Comparison of ENCODE assay signal across 8 mouse cellular contexts in the genomic region with DNA sequence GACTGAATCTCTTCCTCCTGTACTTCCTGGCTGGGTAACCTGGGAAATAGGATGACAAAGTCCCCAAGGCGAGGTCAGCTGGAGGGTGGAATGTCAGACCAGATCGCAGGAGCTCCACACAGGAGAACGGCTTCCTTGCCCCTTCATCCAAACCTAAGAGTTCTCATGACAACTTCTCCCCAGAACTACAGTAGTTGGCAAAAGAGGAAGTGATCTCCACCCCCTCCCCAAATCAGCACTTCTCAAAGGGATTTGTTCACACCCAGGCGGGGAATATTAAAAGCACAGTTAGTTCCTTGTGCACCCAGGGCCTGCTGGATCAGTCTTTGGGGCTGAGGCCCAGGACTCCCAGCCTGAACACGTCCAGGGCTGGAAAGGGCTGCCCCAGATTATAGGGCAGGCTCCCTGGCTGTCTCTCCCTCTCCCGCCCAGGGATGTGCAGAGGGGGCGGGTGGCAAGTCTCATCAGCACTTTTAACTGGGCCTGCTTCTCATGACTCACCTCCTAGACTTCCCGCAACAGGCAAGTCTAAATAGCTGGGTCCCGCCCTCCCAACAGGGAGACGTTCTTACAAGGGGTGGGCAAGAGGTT. TPM values are rescaled to one million over a fixed set of nuclear protein-coding genes. Genes with fewer than 3 reads are reported as not detected.
DNase-seq lines count a peak whose midpoint lies in the region; ATAC-seq lines count a peak whose summit lies in the region.

No protein-coding gene starts in this region.

- no peaks in the 10 kb centered on the region for H3K36me3 ChIP-seq in midbrain, embryonic 11.5 days (ENCODE audit: control insufficient read depth, insufficient read depth, low read length)
- no peaks in the 10 kb centered on the region for H3K36me3 ChIP-seq in midbrain, embryonic 16.5 days (ENCODE audit: control insufficient read depth, insufficient read depth, low read length)
- no peaks in the 10 kb centered on the region; the same call in 1 of the 2 replicates for H3K36me3 ChIP-seq in kidney, embryonic 14.5 days (ENCODE audit: control insufficient read depth, insufficient read depth, low read length)

- H3K4me2 ChIP-seq in midbrain, embryonic 11.5 days = no peak overlapping the region
- H3K4me2 ChIP-seq in midbrain, embryonic 16.5 days (ENCODE audit: low read length) = no peak overlapping the region
- H3K4me2 ChIP-seq in kidney, embryonic 14.5 days (replicated peaks; ENCODE audit: low read depth, low read length) = peak overlapping the region; percentile 50

- 44% methylated on average over 10 of the region's 10 CpGs for WGBS in midbrain, embryonic 11.5 days
- 56% methylated on average over 10 of the region's 10 CpGs for WGBS in midbrain, embryonic 16.5 days
- WGBS in kidney, embryonic 14.5 days = 42% methylated on average over 10 of the region's 10 CpGs

- DNase-seq in midbrain, embryonic 11.5 days (ENCODE audit: low spot score, missing footprints) = no peak
- peak; percentile 60 for DNase-seq in adrenal gland, postnatal 14 days
- peak; percentile 73 to 82 for DNase-seq in heart, adult 18-20 months
- DNase-seq in lung, postnatal 4 days = peak; percentile 49 to 51
- peak; percentile 51 for DNase-seq in testis, postnatal 14 days (ENCODE audit: low spot score)

- H3K4me3 ChIP-seq in midbrain, embryonic 11.5 days (ENCODE audit: low read depth, low read length) = no peak overlapping the region
- H3K4me3 ChIP-seq in midbrain, embryonic 16.5 days (ENCODE audit: low read depth, low read length) = no peak overlapping the region
- H3K4me3 ChIP-seq in kidney, embryonic 14.5 days (ENCODE audit: low read length) = peak overlapping the region; percentile 57; the same call in 1 of the 2 replicates

- no peaks in the 10 kb centered on the region for H3K9me3 ChIP-seq in midbrain, embryonic 11.5 days (ENCODE audit: control insufficient read depth, low read length)
- no peaks in the 10 kb centered on the region for H3K9me3 ChIP-seq in midbrain, embryonic 16.5 days (replicated peaks; ENCODE audit: control insufficient read depth, low read length, poor library complexity, severe bottlenecking)
- no peaks in the 10 kb centered on the region for H3K9me3 ChIP-seq in kidney, embryonic 14.5 days (ENCODE audit: control insufficient read depth, low read length)

- H3K9ac ChIP-seq in midbrain, embryonic 11.5 days (ENCODE audit: low read length) = no peak overlapping the region
- H3K9ac ChIP-seq in midbrain, embryonic 16.5 days (ENCODE audit: low read depth, low read length) = no peak overlapping the region
- peak overlapping the region; percentile 77; the same call in 1 of the 2 replicates for H3K9ac ChIP-seq in kidney, embryonic 14.5 days (ENCODE audit: low read depth, low read length)

- peak; percentile 1; the same call in 1 of the 2 replicates for ATAC-seq in midbrain, embryonic 11.5 days (ENCODE audit: low FRiP score)
- no peak for ATAC-seq in midbrain, embryonic 16.5 days
- 0 out of 2 replicates have a peak, but pooled peaks have one; percentile 1 for ATAC-seq in kidney, embryonic 14.5 days (ENCODE audit: low FRiP score, low TSS enrichment)
- ATAC-seq in inflammation-experienced regulatory T-cells, adult 6 months = no peak

- H3K27ac ChIP-seq in midbrain, embryonic 11.5 days (ENCODE audit: low read depth, low read length) = no peak overlapping the region
- no peak overlapping the region for H3K27ac ChIP-seq in midbrain, embryonic 16.5 days (ENCODE audit: low read length)
- peak overlapping the region; percentile 95; the same call in 1 of the 2 replicates for H3K27ac ChIP-seq in kidney, embryonic 14.5 days (ENCODE audit: low read depth, low read length)

- peaks cover 17% of the 10 kb centered on the region for H3K4me1 ChIP-seq in midbrain, embryonic 11.5 days (ENCODE audit: control insufficient read depth, insufficient read depth, low read length)
- H3K4me1 ChIP-seq in midbrain, embryonic 16.5 days (ENCODE audit: control insufficient read depth, insufficient read depth, low read length) = peaks cover 18% of the 10 kb centered on the region
- peaks cover 16% of the 10 kb centered on the region for H3K4me1 ChIP-seq in kidney, embryonic 14.5 days (ENCODE audit: control insufficient read depth, insufficient read depth, low read length)

- peaks cover 26% of the 10 kb centered on the region for H3K27me3 ChIP-seq in midbrain, embryonic 11.5 days (ENCODE audit: control insufficient read depth, insufficient read depth, low read length)
- H3K27me3 ChIP-seq in midbrain, embryonic 16.5 days (ENCODE audit: control insufficient read depth, insufficient read depth, low read depth, low read length) = peaks cover 16% of the 10 kb centered on the region
- no peaks in the 10 kb centered on the region for H3K27me3 ChIP-seq in kidney, embryonic 14.5 days (ENCODE audit: control insufficient read depth, insufficient read depth, low read length)

RNA-seq across cellular contexts. Expression of a gene that starts 1.4 kb away (rescaled TPM):
- polyA plus RNA-seq in midbrain, embryonic 11.5 days (2014; fragmentation: Nextera tagmentation; extraction: Ambion mirVana) = 5.9 and 7.9 TPM in 2 replicates
- 27.4 and 41.6 TPM in 2 replicates for polyA plus RNA-seq in midbrain, embryonic 16.5 days (2015; fragmentation: Nextera tagmentation; extraction: Ambion mirVana)
- 78.1 and 95.5 TPM in 2 replicates for total RNA-seq in adrenal gland, postnatal 14 days (2021)
- 100 to 1,000 TPM; 114 to 133 TPM for total RNA-seq in heart, adult 18-20 months (2021)
- polyA plus RNA-seq in kidney, embryonic 14.5 days (2014; fragmentation: Nextera tagmentation; extraction: Ambion mirVana) = 153 and 226 TPM in 2 replicates
- 100 to 1,000 TPM in 1 of 3 experiments, 10 to 100 TPM in 2; 24.6 to 111 (median 80.4) TPM for polyA plus RNA-seq in inflammation-experienced regulatory T-cells, adult 6 months (2017; shearing (Covaris generic))

Comparison
In these comparisons a context has a peak if more than half of its experiments do, and no peak if none do; other contexts are left out.
1. ATAC-seq: peak in midbrain, embryonic 11.5 days (single experiment) and kidney, embryonic 14.5 days (single experiment); none in midbrain, embryonic 16.5 days (single experiment) and inflammation-experienced regulatory T-cells, adult 6 months (single experiment).